Mouse (Mus musculus) embryonic facial prominence, embryonic 10.5 days (tissue): ENCODE measurements around the gene Rpap2. TPM values are rescaled to one million over a fixed set of nuclear protein-coding genes. Genes with fewer than 3 reads are reported as not detected.

ENCODE experiments used
- DNase-seq: peaks from one replicate; pipeline ENCODE4 v3.0.0-alpha.2; 2017; ENCODE audit warnings: low spot score
- H3K27ac ChIP-seq: fragments of 300-500 bp; sonication (generic); replicated peaks from 2 replicates; pipeline ENCODE4 v1.5.1; 2016; ENCODE audit warnings: mild to moderate bottlenecking
- H3K27me3 ChIP-seq: fragments of 300-500 bp; sonication (generic); replicated peaks from 2 replicates; pipeline ENCODE4 v1.6.1; 2016; ENCODE audit warnings: low read depth, mild to moderate bottlenecking; ENCODE audit not compliant: poor library complexity, severe bottlenecking
- H3K36me3 ChIP-seq: fragments of 300-500 bp; sonication (generic); replicated peaks from 2 replicates; pipeline ENCODE4 v1.6.1; 2016; ENCODE audit warnings: mild to moderate bottlenecking, moderate library complexity
- H3K4me1 ChIP-seq: fragments of 300-500 bp; sonication (generic); 2 replicates; pipeline ENCODE4 v1.6.1; 2016
- H3K4me3 ChIP-seq: fragments of 300-500 bp; sonication (generic); 2 replicates; pipeline ENCODE4 v1.5.1; 2016; ENCODE audit warnings: mild to moderate bottlenecking, moderate library complexity
- H3K9me3 ChIP-seq: fragments of 300-500 bp; sonication (generic); 2 replicates; pipeline ENCODE4 v1.6.1; 2016; ENCODE audit warnings: mild to moderate bottlenecking
- WGBS: fragments of 180-500 bp; shearing (Covaris S2); methylation state at CpG from one replicate; pipeline ENCODE4 v1.1.7; 2016; 5-methylcytosine and 5-hydroxymethylcytosine counted together
- polyA plus RNA-seq: library from polyadenylated mRNA; unstranded; fragments of >200 nt; fragmentation: Nextera tagmentation; extraction: Ambion mirVana; gene quantifications from 2 replicates; pipeline ENCODE4 v1.2.1, GENCODE M21; 2016

Rpap2 gene
- polyA plus RNA-seq, 1 experiment from 2014 or later: 21.8 TPM

DNA sequence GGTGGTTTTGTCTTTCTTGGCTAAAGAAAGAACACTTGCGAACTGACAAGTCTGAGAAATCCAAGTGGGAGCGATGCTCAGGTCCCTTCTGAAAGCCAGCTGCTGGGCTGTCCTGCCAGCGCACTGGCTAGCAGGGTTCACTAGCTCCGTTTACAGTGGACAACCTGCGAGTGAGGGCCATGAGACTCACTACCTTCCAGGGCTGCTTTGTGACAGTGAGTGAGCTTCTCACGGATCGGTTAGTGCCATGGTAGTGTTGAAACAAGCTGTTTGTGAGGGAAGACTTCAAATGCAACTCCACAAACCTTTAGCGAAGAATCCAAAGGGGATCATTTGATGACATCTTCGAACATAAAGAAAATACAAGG is 91.3 kb downstream of the Rpap2 start:
- no peak overlapping the region for H3K27ac ChIP-seq
- no peak for DNase-seq
- no peaks in the 10 kb centered on the region for H3K36me3 ChIP-seq

DNA sequence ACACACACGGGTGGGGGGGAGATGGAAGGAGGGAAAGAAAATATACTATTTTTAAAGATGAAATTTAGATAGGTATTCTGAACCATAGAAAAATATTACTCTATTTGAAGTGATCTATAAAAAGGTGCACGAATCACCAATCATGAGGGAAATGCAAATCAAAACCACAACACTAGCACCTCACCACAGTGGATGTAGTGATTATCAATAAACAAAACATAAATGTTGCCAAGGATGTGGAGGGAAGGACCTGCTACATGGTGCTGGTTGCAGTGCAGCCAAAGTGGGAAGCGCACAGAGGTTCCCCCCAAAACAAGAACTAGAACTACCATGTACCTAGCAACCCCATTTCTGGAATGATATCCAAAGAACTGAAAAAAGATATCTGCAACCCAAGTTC is 97.8 kb downstream of the Rpap2 start:
- Histone ChIP-seq H3K27me3 (peaks cover 13% of the 10 kb centered on the region), H3K27ac (no peak overlapping the region), H3K36me3 (no peaks in the 10 kb centered on the region), H3K4me1 (no peaks in the 10 kb centered on the region), H3K9me3 (no peaks in the 10 kb centered on the region), H3K4me3 (no peak overlapping the region)
- WGBS: 84% methylated on average over 3 of the region's 3 CpGs
- DNase-seq: no peak

More for the DNA sequence above, 91.3 kb downstream of the Rpap2 start:
- Histone ChIP-seq H3K27me3 (peaks cover 42% of the 10 kb centered on the region), H3K4me1 (peaks cover 12% of the 10 kb centered on the region), H3K4me3 (peak overlapping the region; percentile 63), H3K9me3 (no peaks in the 10 kb centered on the region)
- WGBS: 27% methylated on average over 9 of the region's 9 CpGs

- no peak overlapping the region for H3K4me3 ChIP-seq
- WGBS: 85% methylated on average over 8 of the region's 8 CpGs
- DNase-seq: no peak
- H3K27me3 ChIP-seq: no peaks in the 10 kb centered on the region
- H3K4me1 ChIP-seq: no peaks in the 10 kb centered on the region
- no peaks in the 10 kb centered on the region for H3K36me3 ChIP-seq
- H3K27ac ChIP-seq: no peak overlapping the region
- no peaks in the 10 kb centered on the region for H3K9me3 ChIP-seq
These were observed 101.7 kb downstream of the Rpap2 start for GRCm38 (mm10) chr5:107698888-107699287.

DNA sequence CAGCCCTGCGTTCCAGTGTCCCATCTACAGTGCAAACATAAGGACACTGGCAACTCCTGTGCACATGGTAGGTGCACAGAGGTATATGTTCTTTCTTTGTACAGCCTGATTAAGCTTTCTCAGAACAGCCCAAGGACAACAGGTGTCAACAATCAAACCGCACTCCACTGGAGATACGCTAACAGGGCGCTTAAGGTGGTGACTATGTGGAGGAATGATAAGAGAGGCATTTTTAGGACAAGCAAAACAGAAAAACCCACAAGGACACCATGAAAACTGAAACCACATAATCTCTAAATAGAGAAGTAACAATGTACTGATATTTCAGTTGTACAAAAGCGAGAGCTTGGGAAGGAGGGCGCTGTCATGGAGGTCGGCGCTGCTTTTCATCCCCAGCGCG is 103.7 kb downstream of the Rpap2 start:
- Histone ChIP-seq H3K36me3 (no peaks in the 10 kb centered on the region), H3K4me1 (no peaks in the 10 kb centered on the region), H3K9me3 (no peaks in the 10 kb centered on the region), H3K4me3 (no peak overlapping the region), H3K27ac (no peak overlapping the region), H3K27me3 (no peaks in the 10 kb centered on the region)
- 93% methylated on average over 10 of the region's 10 CpGs for WGBS
- no peak for DNase-seq

GRCm38 (mm10) chr5:107701658-107702057 is 104.5 kb downstream of the Rpap2 start:
- no peak overlapping the region for H3K4me3 ChIP-seq
- WGBS: 84% methylated on average over 9 of the region's 9 CpGs
- DNase-seq: no peak
- no peaks in the 10 kb centered on the region for H3K9me3 ChIP-seq
- no peaks in the 10 kb centered on the region for H3K27me3 ChIP-seq
- no peaks in the 10 kb centered on the region for H3K4me1 ChIP-seq
- no peaks in the 10 kb centered on the region for H3K36me3 ChIP-seq
- no peak overlapping the region for H3K27ac ChIP-seq

GRCm38 (mm10) chr5:107703207-107703763 is 106.1 kb downstream of the Rpap2 start:
- H3K27ac ChIP-seq: no peak overlapping the region
- no peaks in the 10 kb centered on the region for H3K4me1 ChIP-seq
- no peak overlapping the region for H3K4me3 ChIP-seq
- WGBS: 86% methylated on average over 6 of the region's 6 CpGs
- H3K36me3 ChIP-seq: no peaks in the 10 kb centered on the region
- no peak for DNase-seq
- H3K27me3 ChIP-seq: no peaks in the 10 kb centered on the region
- H3K9me3 ChIP-seq: no peaks in the 10 kb centered on the region

- Histone ChIP-seq H3K36me3 (no peaks in the 10 kb centered on the region), H3K9me3 (no peaks in the 10 kb centered on the region), H3K4me3 (no peak overlapping the region), H3K27ac (no peak overlapping the region), H3K27me3 (peaks cover 4% of the 10 kb centered on the region; the same call in 1 of the 2 replicates), H3K4me1 (no peaks in the 10 kb centered on the region)
- 89% methylated on average over 4 of the region's 4 CpGs for WGBS
- no peak for DNase-seq
These were observed 108.6 kb downstream of the Rpap2 start for GRCm38 (mm10) chr5:107705756-107706155.

DNA sequence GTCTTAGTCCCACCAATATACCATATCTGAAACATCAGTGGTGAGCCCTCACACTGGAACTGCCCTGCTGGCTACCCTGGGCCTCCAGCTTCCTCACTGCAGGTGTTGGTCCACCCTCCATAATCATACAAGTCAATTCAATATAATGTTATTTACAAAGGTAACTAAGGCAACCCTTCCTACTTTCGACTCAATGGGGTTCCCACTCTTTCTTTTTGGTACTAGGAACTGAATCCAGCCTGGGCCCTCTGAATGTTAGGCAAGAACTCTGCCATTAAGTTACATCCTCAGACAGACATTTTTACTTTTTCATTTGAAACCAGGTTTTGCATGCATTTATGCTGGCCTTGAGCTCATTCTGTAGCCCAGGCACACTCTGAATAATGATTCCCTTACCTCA is 109.1 kb downstream of the Rpap2 start:
- WGBS: 80% methylated on average over 1 of the region's 1 CpGs
- no peak for DNase-seq
- Histone ChIP-seq H3K27ac (no peak overlapping the region), H3K36me3 (no peaks in the 10 kb centered on the region), H3K9me3 (no peaks in the 10 kb centered on the region), H3K4me1 (no peaks in the 10 kb centered on the region), H3K27me3 (peaks cover 4% of the 10 kb centered on the region; the same call in 1 of the 2 replicates), H3K4me3 (no peak overlapping the region)

DNA sequence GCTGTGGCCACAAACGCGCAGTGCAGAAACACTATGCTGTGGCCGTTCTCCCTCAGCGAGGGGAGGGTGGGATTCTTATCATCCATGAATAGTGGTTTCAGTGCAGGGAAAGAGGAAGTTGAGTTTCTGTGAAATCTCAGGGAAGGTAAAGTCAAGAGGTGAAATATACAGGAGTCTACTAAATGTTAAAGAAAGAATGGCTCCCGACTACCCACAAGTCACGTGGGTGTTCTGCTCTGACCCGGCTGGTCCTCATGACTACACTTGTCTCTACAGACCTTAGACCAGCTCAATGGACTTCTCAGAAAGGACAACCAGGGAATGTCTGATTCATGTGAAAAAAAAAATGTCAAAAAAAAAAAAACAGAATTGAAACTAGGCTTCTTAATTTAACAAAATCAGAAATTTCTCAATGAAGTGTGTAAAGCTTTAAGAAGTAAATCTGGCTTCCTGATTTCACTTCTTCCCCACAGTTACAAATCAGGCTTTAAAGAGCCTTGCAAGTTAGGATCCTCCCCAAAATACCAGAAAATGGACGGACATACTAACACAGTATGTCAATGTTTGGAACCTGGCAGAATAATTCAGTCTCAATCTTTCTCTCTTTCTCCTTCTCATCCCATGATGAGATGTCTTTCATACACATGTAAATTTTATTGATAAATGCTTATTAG is 111.1 kb downstream of the Rpap2 start:
- Histone ChIP-seq H3K4me1 (no peaks in the 10 kb centered on the region), H3K4me3 (no peak overlapping the region), H3K9me3 (no peaks in the 10 kb centered on the region), H3K27ac (no peak overlapping the region), H3K27me3 (peaks cover 9% of the 10 kb centered on the region), H3K36me3 (no peaks in the 10 kb centered on the region)
- 89% methylated on average over 8 of the region's 8 CpGs for WGBS
- DNase-seq: no peak

Other genes with a start within 250 kb of the Rpap2 start
- gene Ephx4, start 194.6 kb upstream of the Rpap2 start, polyA plus RNA-seq: 0.43 and 0.76 TPM in 2 replicates
- not detected in 2 replicates for gene Lpcat2b, start 165.8 kb upstream of the Rpap2 start, polyA plus RNA-seq
- gene Btbd8, start 159.4 kb upstream of the Rpap2 start, polyA plus RNA-seq: 4.5 and 4.9 TPM in 2 replicates
- 0.38 and 0.42 TPM in 2 replicates for gene Gm42669, start 89.8 kb upstream of the Rpap2 start, polyA plus RNA-seq
- gene 1700028K03Rik, start 62.7 kb upstream of the Rpap2 start, polyA plus RNA-seq: 0.02 and 0.06 TPM in 2 replicates
- 40.1 and 40.5 TPM in 2 replicates for gene Glmn, start 515 bp downstream of the Rpap2 start, polyA plus RNA-seq
- gene Gfi1, start 128.7 kb downstream of the Rpap2 start, polyA plus RNA-seq: 0.05 TPM in 1 of 2 replicates, not detected in the other
- gene Ube2d2b, start 232.7 kb downstream of the Rpap2 start, polyA plus RNA-seq: 0.29 and 0.42 TPM in 2 replicates